Mouse (Mus musculus) lung, postnatal 14 days (tissue): ENCODE measurements at regions not wholly inside any gene's neighbourhood (a gene's known extent, or its start where the extent isn't known, plus 50 kb on each side); places are given as distances from the start of the nearest gene placed in this dataset.

Experiments used
- DNase-seq: peaks from one replicate; pipeline ENCODE4 v3.0.0; 2021

DNA sequence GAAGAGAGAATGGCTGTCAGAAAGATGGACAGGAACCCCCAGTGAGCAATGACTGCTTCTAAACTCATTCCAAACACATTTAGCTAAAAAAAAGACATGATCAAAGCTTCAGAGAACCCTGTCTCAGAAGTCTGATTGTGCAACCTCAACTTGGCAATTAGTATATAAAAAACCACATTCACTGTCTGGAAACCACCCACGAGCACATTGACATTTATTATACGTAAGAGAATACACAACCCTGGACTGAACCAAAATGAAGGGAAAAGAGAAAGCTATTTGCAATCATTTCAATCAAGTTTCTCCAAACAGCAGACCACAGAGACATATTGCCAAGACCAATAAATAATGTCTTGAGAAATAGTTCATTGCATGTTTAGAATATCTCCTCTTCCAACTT lies 820.7 kb upstream of the Adgrl2 start:
- no peak for DNase-seq

DNA sequence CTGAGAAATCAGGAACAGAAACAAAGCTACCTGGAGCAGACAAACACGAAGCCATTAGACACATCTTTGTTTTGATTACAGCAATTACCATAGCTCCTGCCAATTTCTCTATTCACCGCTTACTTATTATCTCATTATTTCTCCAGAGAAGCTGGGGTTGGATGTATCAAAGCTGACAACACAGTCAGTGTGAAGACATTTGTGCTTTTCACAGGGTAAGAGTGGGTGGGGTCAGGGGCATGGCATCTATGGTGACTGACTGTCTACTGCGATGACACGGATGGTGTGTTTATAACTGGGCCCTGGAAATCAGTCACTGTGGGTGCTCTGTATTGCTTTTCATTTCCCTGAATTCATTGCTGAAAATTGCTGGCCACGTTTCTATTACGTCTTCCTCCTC lies 815.0 kb upstream of the Adgrl2 start:
- DNase-seq: no peak

DNA sequence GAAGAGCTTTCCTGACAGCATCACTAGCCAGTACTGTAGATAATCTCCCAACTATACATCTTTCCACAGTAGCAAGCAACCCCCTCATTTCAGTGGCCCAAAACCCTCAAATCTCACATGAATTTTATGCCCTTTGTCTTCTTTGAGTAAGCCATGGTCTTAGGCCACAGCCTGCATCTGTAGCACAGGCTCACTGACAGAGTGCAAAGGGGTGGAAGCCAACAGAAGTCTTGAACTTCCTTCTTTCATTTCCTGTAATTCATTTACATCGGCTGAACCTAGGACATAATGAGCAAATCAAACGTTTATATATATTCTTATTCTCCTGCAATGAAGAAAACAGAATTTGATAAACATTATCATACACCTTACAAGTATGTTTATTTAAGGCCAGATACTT lies 805.8 kb upstream of the Adgrl2 start:
- no peak for DNase-seq

DNA sequence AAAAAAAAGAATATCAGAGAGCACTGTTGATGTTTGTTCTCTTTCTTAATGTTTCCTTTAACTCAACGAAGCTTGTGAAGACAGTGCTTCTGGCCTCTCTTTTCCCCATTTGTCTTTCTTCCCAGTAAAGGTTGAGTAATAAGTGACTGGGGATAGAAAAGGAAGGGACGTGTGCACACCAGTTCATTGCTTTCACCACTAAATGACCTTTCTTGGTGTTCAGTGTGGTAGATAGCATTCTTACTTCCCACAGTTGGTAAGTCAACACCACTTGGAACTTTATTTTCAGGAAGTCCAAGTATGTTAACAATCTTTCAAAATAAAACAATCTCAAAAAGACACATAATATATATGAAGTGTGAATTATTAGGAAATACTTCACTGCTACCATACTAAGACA lies 801.2 kb upstream of the Adgrl2 start:
- no peak for DNase-seq

DNA sequence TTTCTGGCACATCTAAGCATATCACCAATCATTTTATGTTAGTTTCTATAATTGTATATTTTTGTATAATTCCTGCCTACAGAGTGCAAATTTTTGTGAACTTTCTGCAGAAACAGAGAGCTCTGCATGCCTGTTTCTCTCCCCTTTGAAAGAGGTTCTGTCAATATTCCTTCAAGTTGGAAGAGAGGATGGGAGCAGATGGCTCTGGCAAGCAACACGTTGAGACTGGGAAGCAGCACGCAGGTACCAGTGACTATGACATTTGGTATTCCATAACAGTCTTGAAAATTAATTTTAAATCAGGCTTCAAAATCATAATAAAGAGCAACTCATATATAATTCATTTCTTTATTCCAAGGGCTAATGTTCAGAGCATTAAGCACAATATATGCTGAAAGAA lies 795.7 kb upstream of the Adgrl2 start:
- DNase-seq: no peak

DNA sequence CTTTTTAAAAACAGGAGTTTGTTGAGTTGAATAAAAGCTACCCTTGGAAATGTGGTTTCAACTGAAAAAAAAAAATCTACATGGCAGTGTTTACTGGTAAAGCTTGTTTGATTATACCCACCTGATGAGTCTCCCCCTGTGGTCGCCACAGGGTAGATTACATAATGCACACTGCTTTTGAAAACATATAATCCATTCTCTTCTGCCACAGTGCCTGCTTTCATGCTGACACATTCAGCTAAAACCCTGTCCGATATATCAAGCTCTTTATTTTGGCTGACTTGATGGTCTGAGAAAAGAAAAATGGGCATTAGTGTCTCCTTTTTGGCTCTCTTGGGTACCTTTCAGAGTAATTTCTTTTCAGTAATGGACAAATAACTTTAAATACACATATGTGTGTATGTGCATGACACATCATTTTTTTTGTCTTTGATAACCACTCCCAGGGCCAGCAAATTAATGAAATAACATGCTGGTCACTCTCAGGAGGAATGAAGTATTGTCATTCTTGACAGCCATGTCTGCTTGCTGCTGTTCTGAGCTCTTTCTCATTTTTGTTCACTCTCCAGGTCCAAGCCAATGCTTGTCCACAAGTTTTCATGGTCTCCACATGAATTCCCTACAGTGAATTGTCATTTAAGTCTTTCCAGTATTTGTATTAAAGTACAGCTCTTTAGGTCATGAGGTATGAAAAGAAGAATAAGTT lies 793.7 kb upstream of the Adgrl2 start:
- no peak for DNase-seq

DNA sequence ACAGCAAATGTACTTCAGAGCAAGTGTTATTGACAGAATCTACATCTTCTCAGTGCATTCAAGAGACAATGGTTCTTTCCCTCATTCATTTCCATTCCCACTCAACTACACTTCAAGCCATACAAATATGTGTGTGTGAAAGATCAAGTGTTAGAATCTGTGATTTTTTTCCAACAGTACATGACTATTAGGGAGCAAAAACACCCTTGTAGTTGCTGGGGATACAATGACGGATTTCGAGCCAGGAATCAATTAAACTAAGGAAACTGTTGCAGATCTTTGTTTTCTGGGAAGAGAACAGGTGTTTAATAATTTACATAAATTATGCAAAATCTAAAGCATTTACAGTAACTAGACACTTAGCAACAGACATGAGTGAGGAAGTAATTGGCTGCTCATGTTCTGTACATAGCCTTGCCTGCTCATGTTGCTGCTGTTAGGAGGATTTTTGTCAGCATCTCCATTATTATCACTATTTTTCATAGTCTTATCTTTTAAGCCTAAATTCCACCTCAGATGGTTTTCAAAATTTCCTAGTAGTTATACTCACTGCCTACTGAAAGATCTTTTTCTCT lies 777.6 kb upstream of the Adgrl2 start:
- DNase-seq: no peak

DNA sequence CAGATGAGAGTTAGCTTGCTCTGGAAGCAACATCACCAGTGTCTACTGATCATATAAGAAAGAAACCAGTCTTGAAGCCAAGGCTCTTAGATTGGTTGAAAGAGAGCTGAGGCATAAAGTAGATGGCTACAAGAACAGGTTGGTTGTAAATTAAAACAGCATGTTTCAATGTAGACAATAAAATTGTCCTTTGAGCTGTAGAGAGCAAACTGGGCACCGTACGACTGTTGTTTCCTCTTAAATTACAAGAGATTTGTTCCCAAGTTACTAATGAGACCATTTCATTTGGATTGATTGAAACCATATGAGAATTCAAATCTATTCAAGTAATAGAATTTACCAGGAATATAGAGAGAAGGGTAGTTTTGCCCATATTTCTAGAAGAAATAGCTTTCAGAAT lies 770.9 kb upstream of the Adgrl2 start:
- DNase-seq: no peak

DNA sequence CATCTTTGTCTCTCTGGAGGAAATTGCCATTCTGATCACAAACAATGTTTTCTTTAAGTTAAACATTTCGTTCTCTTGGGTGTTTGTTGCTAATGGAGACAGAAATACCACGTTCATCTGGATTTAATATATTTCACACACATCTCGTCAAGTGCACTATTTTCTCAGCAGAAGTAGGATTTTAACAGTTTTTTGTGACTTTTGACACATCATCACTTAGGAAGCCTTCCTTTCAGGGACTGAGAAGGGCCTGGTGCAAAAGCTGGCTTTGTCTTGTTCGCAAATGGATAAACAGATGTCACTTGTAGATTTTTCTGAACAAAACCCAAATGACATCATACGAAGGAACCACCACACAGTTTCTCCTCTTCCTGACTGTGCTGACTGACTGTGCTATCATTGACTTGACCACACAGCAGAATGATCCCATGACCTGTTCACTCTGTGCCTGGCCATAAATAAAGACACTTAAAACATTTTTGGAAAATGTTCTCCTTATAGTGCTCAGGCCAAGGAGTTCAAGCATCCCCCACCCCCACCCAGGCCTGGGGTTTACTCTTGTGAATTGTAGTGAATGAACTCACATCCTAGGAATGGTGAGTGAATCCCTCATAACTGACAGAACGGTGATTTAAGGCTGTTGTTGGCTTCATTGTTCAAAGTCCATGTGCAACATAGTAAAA lies 767.7 kb upstream of the Adgrl2 start:
- DNase-seq: no peak

DNA sequence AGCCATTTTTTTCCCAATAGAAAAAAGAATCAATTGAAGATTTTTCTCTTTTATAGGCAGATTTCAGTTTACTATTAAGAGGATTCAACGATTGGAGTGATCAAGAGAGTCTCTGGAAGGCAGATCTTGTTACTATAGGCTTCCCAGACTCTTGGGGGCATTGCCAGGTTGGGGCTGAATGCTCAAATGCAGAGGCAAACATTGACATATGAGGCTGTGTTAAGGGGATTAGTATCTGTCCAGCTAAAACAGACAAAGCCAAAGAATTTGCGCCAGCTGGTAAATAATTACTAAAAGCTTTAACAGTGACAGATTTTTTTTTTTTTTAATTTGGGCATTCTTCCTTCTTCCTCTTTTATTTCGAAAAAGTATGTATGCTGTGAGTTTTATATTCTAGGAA lies 745.7 kb upstream of the Adgrl2 start:
- DNase-seq: no peak

DNA sequence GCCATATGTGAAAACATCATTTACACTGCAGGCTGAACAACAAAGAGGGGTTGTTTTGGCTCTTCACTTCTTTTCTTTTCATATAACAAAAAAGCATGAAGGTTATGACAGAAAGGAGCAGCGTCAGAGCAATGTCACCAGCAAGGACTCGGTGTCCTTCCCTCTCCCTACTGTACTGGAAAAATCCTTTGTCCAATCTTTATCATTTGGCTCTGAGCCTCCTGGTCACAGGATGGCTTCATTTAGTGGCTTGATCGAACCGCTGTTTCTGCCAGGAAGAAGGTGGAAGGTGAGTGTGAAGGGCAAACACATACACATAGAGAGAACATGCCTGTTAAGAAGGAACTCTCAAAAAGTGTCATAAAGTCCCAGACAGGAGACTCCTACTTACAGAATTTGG lies 735.9 kb upstream of the Adgrl2 start:
- DNase-seq: no peak

DNA sequence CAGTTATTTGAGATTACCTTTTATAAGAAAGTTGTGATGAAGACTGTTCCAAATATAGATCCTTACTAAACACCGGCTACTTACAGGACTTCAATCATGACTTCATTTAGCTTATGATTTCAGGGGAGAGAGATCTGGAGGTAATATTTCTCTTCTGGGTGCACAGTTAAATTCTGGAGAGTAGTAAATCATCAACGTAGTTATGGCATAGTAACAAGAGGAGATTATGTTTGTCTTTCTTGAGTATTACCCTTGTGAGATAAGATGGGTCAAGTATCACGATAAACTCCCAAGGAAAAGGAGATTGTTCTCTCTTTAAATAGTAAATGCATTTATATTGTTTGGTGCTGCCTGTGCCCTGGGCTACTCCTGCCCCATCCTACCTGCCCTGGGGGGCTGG lies 734.5 kb upstream of the Adgrl2 start:
- no peak for DNase-seq

DNA sequence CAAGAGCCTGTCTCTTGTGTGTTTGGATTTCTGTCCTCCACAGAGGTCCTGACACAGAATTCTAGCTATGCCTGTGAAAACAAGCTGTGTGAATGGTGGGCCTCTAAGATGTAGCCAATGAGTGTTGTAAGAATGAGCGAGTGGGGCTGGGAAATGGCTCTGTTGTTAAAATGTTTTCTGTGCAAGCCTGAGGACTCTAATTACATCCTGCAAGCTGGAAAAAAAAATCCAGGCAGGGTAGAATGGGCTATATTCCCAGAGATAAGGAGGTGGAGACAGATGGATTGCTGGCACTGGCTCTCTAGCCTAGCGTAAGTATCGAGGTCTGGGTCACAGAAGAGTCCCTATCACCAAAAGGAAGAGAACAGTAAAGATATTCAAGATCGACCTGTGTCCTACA lies 731.5 kb upstream of the Adgrl2 start:
- DNase-seq: no peak

DNA sequence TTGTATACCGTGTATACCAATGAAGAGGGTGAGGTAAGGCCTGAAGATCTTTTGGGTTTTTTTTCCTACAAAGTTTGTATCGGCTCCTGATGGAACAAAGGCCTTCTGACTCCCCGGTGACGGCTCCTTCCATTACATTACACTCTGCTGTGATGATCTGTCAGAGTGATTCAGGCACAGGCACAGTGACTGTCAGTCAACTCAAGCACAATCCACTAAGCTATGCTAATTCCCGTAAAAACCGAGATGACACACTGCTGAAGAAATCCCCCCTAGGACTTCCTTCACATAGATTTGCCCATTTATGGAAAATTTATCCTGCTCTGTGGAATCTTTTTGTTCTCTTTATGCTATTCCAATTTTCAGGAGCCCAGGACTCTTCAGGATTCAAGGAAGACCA lies 730.0 kb upstream of the Adgrl2 start:
- no peak for DNase-seq

DNA sequence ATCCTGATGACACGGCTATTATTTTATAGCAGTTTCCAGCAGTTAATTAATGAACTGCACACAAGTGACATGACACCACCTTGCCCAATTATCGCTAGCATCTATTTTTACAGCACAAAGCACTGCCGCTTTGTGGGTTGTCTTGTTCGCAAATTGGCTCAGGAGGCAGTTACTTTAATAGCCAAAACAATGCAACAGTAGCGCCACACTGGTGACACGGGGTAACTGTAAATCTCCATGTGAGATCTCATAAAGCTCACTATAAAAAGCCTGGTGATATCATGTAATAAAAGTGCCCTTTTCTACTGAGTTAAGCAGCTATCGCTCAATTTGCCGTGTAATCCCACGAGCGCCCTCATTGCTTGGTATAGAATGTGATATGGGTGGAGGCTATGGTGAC lies 715.4 kb upstream of the Adgrl2 start:
- no peak for DNase-seq

DNA sequence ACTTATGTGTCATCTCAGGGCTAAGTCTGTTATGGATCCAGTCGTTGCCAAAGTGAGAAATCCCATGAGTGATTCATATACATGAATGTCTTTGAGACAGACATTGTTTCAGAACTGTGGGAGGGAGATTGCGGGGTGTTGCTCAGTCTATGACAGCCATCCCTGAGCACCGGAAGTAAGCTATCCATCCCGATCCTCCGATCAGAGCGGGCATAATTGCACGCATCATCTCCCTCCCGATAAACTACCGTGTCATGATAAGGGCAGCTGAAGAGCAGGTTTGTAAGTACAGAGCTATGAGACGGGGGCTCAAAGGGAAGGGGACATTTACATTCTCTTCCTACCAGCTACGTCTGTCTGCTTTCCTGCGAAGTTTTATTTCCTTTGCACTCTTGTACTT lies 715.0 kb upstream of the Adgrl2 start:
- DNase-seq: no peak

DNA sequence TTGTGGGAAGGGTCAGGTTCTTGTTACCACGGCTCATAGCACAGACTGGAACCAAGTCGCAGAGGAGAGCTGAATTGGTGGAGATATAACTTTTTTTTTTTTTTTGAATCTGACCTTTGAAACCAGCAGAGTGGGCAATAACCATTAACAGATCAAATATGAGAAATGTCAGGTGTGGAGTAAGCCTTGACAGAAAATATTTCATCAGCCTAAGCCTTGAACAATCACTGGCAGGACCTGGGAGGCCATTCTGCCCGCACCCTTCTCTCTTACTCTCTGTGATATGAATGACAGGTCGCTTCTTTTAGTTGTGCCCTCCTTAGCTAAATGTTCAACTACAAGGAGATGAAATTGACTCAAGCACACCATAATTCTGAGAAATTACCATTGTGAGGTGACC lies 714.1 kb upstream of the Adgrl2 start:
- no peak for DNase-seq

DNA sequence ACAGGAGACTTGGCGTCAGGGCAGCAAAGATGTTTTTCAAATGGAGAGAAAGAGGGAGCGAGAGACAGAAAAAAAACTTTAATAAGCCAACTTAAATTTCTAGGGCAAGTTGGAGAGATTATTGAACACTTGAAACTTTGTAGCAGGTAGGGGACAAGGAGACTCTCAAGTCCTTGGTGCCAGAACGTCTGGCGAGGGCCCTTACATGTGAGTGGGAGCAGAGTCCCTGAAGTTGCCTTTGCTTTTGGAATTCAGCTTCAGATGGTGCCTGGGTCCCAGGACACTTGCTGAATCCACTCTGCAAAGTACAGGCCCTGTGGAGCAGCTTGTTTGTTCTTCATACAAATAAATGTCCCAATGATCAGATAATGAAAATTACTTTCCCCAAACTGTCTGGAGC lies 693.2 kb upstream of the Adgrl2 start:
- no peak for DNase-seq

DNA sequence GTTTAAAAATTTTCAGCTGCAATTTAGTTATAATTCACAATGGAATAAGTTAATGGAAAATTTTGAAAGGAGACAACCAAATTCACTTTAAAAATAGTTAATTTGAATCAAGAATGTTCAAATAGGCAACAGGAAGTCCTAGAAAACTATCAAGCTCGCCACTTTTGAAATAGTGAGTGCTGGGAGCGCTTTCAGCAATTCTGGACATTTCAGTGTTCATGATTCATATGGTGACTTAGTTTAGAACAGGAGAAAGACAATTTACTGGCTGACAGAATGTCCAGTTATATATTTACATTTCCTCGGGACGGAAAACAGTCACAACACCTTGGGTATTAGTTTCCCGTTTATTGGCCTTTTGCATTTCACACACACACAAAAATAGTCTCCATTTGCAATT lies 691.9 kb upstream of the Adgrl2 start:
- no peak for DNase-seq

DNA sequence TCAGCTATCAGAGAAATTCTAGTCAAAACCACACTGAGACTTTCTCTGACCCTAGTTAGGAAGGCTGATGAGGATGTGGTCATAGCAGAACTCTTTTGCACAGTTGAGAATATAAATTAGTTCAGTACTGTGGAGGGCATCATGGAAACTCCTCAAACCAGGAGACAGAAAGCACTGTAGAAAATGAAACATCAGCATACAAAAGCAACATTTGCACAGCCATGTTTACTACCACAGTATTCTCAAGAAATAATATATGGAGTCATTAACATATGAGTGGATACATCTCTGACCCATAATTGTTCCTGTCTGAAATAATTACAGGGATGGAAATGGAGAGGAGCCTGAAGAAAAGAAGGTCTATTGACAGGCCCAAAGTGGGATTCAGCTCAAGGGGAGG lies 683.6 kb upstream of the Adgrl2 start:
- no peak for DNase-seq

DNA sequence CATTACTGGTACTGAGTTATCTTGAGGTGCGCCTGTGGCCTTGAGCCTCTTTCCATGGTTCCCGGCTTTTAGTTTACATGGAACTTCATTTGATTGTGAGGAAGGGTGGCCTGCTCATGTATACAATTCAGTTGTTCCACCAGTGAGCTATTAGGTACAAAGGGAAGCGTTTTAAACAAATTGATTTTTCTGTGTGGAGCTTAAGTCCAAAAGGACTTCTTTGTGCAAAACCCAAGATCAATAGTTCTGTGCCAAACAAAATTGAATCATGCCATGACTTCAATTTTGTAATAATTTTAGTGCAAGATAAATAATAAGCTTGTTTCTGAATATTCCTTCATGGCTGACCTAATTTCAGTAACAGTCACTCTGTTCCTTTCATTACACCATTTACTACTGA lies 674.3 kb upstream of the Adgrl2 start:
- DNase-seq: no peak

DNA sequence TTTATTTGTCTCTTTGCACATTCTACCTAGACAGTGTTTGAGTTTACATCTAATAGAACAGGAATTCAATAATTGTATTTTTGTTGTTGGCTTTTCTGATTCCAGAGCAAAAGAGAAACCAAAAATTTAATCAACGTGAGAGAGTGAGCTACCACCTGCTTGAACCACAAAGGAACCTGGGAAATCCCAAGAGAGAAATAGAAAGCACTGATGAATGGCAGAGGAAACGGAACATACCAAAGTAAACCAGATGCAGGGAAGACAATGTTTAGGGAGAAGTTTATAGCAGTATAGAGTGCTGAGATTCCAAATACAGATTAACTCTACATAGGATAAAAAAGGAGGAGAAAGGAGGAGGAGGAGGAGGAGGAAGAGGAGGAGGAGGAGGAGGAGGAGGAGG lies 648.0 kb upstream of the Adgrl2 start:
- DNase-seq: no peak

DNA sequence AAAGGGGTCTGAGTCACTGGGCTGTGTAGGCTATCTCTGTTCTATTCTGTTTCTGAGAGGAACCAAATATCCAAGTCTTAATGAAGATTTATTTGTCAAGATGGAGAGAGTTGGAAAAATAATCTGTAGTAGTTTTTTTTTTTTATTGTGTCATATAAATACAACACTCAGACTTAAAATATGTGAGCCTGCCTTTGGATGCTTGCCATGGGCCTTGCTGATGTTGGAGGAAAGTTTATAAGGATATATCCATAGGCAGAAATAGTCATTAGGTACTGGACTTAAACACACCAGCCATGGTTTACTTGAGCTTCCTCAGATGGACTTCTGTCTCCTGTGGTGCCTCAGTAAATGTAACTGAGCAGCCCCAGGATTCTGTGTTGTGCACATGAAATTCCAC lies 635.8 kb upstream of the Adgrl2 start:
- no peak for DNase-seq

DNA sequence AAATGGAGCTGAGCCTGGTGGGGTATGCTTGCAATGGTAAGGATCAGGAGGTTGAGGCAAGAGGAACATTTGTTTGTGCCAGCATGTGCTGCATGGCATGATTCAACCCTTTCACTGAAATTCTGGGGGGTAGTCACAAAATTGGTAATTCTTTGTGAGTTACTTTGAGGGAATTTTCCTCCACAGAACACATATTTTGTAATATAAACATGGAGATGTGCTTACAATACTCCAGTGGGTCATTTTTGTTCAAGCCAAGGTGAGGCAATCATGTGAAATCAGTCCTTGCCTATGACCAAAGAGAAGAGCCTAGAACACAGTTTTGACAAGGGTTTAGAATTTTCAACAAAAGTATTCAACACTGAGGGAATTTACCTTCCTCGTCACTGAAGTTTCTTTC lies 635.1 kb upstream of the Adgrl2 start:
- DNase-seq: no peak

DNA sequence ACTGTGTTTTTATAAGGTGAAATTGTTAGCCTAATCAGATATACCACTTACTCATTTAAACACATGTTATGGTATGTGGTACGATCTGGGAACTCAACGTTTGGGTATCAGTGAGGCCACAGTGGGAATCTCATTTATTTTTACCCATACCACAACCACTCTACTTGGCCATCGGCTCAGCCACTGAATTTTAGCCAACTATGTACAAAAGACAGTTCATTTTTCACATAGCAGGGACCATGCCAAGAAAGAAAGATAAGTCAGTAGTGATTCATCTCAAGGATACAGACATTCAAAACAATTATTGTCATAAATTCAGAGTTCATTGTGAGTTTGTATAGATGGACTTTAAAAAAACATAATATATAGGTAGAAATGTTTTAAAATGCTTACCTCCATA lies 634.7 kb upstream of the Adgrl2 start:
- no peak for DNase-seq
